Mouse (Mus musculus): ENCODE results near the gene Disp1. TPM values are rescaled to one million over a fixed set of nuclear protein-coding genes. Genes with fewer than 3 reads are reported as not detected.

Disp1 gene
- polyA plus RNA-seq, 1 experiment, result 17.0 TPM

GRCm38 (mm10) chr1:183167776-183168175 lies 53.5 kb downstream of the Disp1 start:
- no peak for TF ChIP-seq CTCF (IDR thresholded peaks at IDR 0.05; ENCODE audit: control insufficient read depth, insufficient read depth, insufficient read length)
- TF ChIP-seq USF1 (IDR thresholded peaks at IDR 0.05; ENCODE audit: low read depth), result no peak
- TF ChIP-seq MAX (IDR thresholded peaks at IDR 0.05), result no peak
- no peak for TF ChIP-seq FOSL1 (IDR thresholded peaks at IDR 0.05; ENCODE audit: insufficient read depth, low read length, poor library complexity, severe bottlenecking)
- TF ChIP-seq CEBPB (IDR thresholded peaks at IDR 0.05; ENCODE audit: low read depth), result no peak
- no peak for TF ChIP-seq MYOG (IDR thresholded peaks at IDR 0.05; ENCODE audit: control insufficient read depth, extremely low read depth, insufficient read length)
- Histone ChIP-seq H3K79me3 (ENCODE audit: low read depth) (peaks cover 6% of the 10 kb centered on the region), H3ac (ENCODE audit: control insufficient read depth, insufficient read length, low read depth) (no peak overlapping the region)

DNA sequence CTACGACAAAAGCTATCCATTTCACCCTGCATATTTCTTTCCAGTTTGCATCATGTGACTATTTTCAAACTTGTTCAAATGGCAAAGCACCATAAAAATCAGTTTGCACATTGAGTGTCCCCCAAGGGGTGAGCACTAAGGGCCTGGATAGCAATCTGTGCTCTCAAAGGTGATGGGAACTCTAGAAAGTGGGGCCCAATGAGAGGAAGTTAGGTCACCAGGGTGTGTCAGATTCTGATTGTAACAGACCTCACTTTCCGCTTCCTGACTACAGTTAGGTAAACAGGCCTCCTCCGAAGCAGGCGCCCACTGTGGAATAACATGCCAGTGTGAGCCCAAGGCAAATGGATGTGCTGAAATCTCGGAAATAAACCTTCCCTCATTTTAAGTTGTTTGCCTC lies 54.6 kb downstream of the Disp1 start:
- Histone ChIP-seq H3K27me3 (ENCODE audit: control insufficient read depth, insufficient read depth, insufficient read length) (no peaks in the 10 kb centered on the region), H3ac (ENCODE audit: control insufficient read depth, insufficient read length, low read depth) (no peak overlapping the region), H3K79me3 (ENCODE audit: low read depth) (peaks cover 7% of the 10 kb centered on the region), H3K4me3 (ENCODE audit: insufficient read depth, poor library complexity, severe bottlenecking) (no peak overlapping the region), H3K36me3 (ENCODE audit: control insufficient read depth, insufficient read depth) (no peaks in the 10 kb centered on the region), H3K79me2 (ENCODE audit: control insufficient read depth, insufficient read depth) (peaks cover 21% of the 10 kb centered on the region)
- no peak for TF ChIP-seq MYOG (IDR thresholded peaks at IDR 0.05; ENCODE audit: control insufficient read depth, extremely low read depth, insufficient read length)
- no peak for TF ChIP-seq MAX (IDR thresholded peaks at IDR 0.05)
- no peak for TF ChIP-seq CTCF (IDR thresholded peaks at IDR 0.05; ENCODE audit: control insufficient read depth, insufficient read depth, insufficient read length)
- no peak for TF ChIP-seq CEBPB (IDR thresholded peaks at IDR 0.05; ENCODE audit: low read depth)
- TF ChIP-seq FOSL1 (IDR thresholded peaks at IDR 0.05; ENCODE audit: insufficient read depth, low read length, poor library complexity, severe bottlenecking), result no peak
- no peak for TF ChIP-seq MYOD1 (IDR thresholded peaks at IDR 0.05; ENCODE audit: control insufficient read depth, insufficient read length, low read depth)
- no peak for TF ChIP-seq USF1 (IDR thresholded peaks at IDR 0.05; ENCODE audit: low read depth)

More at GRCm38 (mm10) chr1:183167776-183168175, 53.5 kb downstream of the Disp1 start:
- H3K79me2 ChIP-seq (ENCODE audit: control insufficient read depth, insufficient read depth), result peaks cover 10% of the 10 kb centered on the region
- no peaks in the 10 kb centered on the region for H3K27me3 ChIP-seq (ENCODE audit: control insufficient read depth, insufficient read depth, insufficient read length)
- no peaks in the 10 kb centered on the region for H3K36me3 ChIP-seq (ENCODE audit: control insufficient read depth, insufficient read depth)
- H3K4me3 ChIP-seq (ENCODE audit: insufficient read depth, poor library complexity, severe bottlenecking), result no peak overlapping the region

GRCm38 (mm10) chr1:183164648-183165071 lies 56.7 kb downstream of the Disp1 start:
- Histone ChIP-seq H3K79me3 (ENCODE audit: low read depth) (peaks cover 8% of the 10 kb centered on the region), H3K79me2 (ENCODE audit: control insufficient read depth, insufficient read depth) (peaks cover 35% of the 10 kb centered on the region), H3ac (ENCODE audit: control insufficient read depth, insufficient read length, low read depth) (no peak overlapping the region), H3K27me3 (ENCODE audit: control insufficient read depth, insufficient read depth, insufficient read length) (no peaks in the 10 kb centered on the region), H3K36me3 (ENCODE audit: control insufficient read depth, insufficient read depth) (no peaks in the 10 kb centered on the region), H3K4me3 (ENCODE audit: insufficient read depth, poor library complexity, severe bottlenecking) (no peak overlapping the region)
- TF ChIP-seq MYOD1 (IDR thresholded peaks at IDR 0.05; ENCODE audit: control insufficient read depth, insufficient read length, low read depth), result no peak
- no peak for TF ChIP-seq MAX (IDR thresholded peaks at IDR 0.05)
- no peak for TF ChIP-seq USF1 (IDR thresholded peaks at IDR 0.05; ENCODE audit: low read depth)
- TF ChIP-seq CEBPB (IDR thresholded peaks at IDR 0.05; ENCODE audit: low read depth), result no peak
- TF ChIP-seq CTCF (IDR thresholded peaks at IDR 0.05; ENCODE audit: control insufficient read depth, insufficient read depth, insufficient read length), result no peak
- no peak for TF ChIP-seq MYOG (IDR thresholded peaks at IDR 0.05; ENCODE audit: control insufficient read depth, extremely low read depth, insufficient read length)
- no peak for TF ChIP-seq FOSL1 (IDR thresholded peaks at IDR 0.05; ENCODE audit: insufficient read depth, low read length, poor library complexity, severe bottlenecking)

DNA sequence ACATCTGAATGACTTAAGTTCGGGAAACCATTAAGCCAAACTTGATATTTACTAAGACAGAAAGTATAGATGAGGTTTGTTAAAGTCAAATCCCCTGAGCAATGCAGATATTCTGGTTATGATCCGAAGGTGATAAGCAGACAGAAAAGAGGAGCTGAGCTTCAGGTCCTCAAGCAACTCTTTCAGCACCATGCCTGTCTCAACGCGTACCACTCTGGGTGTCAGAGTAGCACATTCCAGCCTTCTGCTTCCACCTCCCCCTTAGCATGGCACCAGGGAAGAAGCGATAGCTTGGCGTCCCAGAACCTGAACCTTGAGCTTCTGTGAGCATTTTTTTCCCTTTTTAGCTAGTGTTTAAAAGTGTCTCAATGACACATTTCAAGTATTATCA lies 57.1 kb downstream of the Disp1 start:
- H3ac ChIP-seq (ENCODE audit: control insufficient read depth, insufficient read length, low read depth), result no peak overlapping the region
- TF ChIP-seq MYOG (IDR thresholded peaks at IDR 0.05; ENCODE audit: control insufficient read depth, extremely low read depth, insufficient read length), result no peak
- TF ChIP-seq FOSL1 (IDR thresholded peaks at IDR 0.05; ENCODE audit: insufficient read depth, low read length, poor library complexity, severe bottlenecking), result no peak
- TF ChIP-seq MAX (IDR thresholded peaks at IDR 0.05), result no peak
- peaks cover 8% of the 10 kb centered on the region for H3K79me3 ChIP-seq (ENCODE audit: low read depth)
- H3K27me3 ChIP-seq (ENCODE audit: control insufficient read depth, insufficient read depth, insufficient read length), result no peaks in the 10 kb centered on the region
- H3K79me2 ChIP-seq (ENCODE audit: control insufficient read depth, insufficient read depth), result peaks cover 35% of the 10 kb centered on the region
- no peaks in the 10 kb centered on the region for H3K36me3 ChIP-seq (ENCODE audit: control insufficient read depth, insufficient read depth)
- no peak overlapping the region for H3K4me3 ChIP-seq (ENCODE audit: insufficient read depth, poor library complexity, severe bottlenecking)

- H3K79me2 ChIP-seq (ENCODE audit: control insufficient read depth, insufficient read depth), result peaks cover 35% of the 10 kb centered on the region
- no peaks in the 10 kb centered on the region for H3K27me3 ChIP-seq (ENCODE audit: control insufficient read depth, insufficient read depth, insufficient read length)
- TF ChIP-seq MAX (IDR thresholded peaks at IDR 0.05) (no peak), FOSL1 (IDR thresholded peaks at IDR 0.05; ENCODE audit: insufficient read depth, low read length, poor library complexity, severe bottlenecking) (no peak), USF1 (IDR thresholded peaks at IDR 0.05; ENCODE audit: low read depth) (no peak), CTCF (IDR thresholded peaks at IDR 0.05; ENCODE audit: control insufficient read depth, insufficient read depth, insufficient read length) (no peak), MYOG (IDR thresholded peaks at IDR 0.05; ENCODE audit: control insufficient read depth, extremely low read depth, insufficient read length) (no peak), MYOD1 (IDR thresholded peaks at IDR 0.05; ENCODE audit: control insufficient read depth, insufficient read length, low read depth) (no peak), CEBPB (IDR thresholded peaks at IDR 0.05; ENCODE audit: low read depth) (no peak)
- H3K79me3 ChIP-seq (ENCODE audit: low read depth), result peaks cover 8% of the 10 kb centered on the region
- no peak overlapping the region for H3K4me3 ChIP-seq (ENCODE audit: insufficient read depth, poor library complexity, severe bottlenecking)
- no peak overlapping the region for H3ac ChIP-seq (ENCODE audit: control insufficient read depth, insufficient read length, low read depth)
- H3K36me3 ChIP-seq (ENCODE audit: control insufficient read depth, insufficient read depth), result no peaks in the 10 kb centered on the region
These were observed 57.7 kb downstream of the Disp1 start for GRCm38 (mm10) chr1:183163512-183164189.

DNA sequence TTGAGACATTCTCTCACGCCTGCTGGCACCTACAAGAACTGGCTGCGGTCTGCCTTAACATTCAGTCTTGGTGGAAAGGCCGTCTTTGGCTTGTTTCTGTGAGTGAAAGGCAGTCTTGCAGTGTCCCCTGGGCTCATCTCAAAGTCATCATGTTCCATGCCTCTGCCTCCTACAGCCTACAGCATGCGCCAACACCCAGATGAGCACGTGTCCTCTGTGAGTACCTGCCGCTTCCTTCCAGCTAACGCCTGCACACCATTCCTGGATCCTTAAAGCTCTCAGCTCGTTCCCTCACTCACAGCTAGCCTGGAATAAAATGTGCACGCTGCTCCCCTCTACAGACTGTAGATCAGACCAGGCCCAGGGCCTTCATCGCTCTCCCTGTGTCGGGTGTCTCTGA lies 60.3 kb downstream of the Disp1 start:
- Histone ChIP-seq H3K4me3 (ENCODE audit: insufficient read depth, poor library complexity, severe bottlenecking) (no peak overlapping the region), H3K27me3 (ENCODE audit: control insufficient read depth, insufficient read depth, insufficient read length) (no peaks in the 10 kb centered on the region), H3K36me3 (ENCODE audit: control insufficient read depth, insufficient read depth) (no peaks in the 10 kb centered on the region), H3K79me2 (ENCODE audit: control insufficient read depth, insufficient read depth) (peaks cover 49% of the 10 kb centered on the region), H3K79me3 (ENCODE audit: low read depth) (peaks cover 13% of the 10 kb centered on the region), H3ac (ENCODE audit: control insufficient read depth, insufficient read length, low read depth) (no peak overlapping the region)
- TF ChIP-seq CEBPB (IDR thresholded peaks at IDR 0.05; ENCODE audit: low read depth) (no peak), MYOD1 (IDR thresholded peaks at IDR 0.05; ENCODE audit: control insufficient read depth, insufficient read length, low read depth) (no peak), MAX (IDR thresholded peaks at IDR 0.05) (no peak), MYOG (IDR thresholded peaks at IDR 0.05; ENCODE audit: control insufficient read depth, extremely low read depth, insufficient read length) (no peak), FOSL1 (IDR thresholded peaks at IDR 0.05; ENCODE audit: insufficient read depth, low read length, poor library complexity, severe bottlenecking) (no peak), CTCF (IDR thresholded peaks at IDR 0.05; ENCODE audit: control insufficient read depth, insufficient read depth, insufficient read length) (no peak), USF1 (IDR thresholded peaks at IDR 0.05; ENCODE audit: low read depth) (no peak)

All from C2C12 (cell line).